Mouse (Mus musculus) brain, adult 10 weeks (tissue): ENCODE measurements around the gene Mpzl1. TPM values are rescaled to one million over a fixed set of nuclear protein-coding genes. Genes with fewer than 3 reads are reported as not detected.

Source experiments
- polyA plus RNA-seq: library from polyadenylated mRNA; stranded (reverse); fragments of 350-450 nt; fragmentation: Illumina TruSeq; extraction: RNeasy Lipid Tissue Mini Kit (QIAGEN cat#74804); gene quantifications from one replicate; pipeline ENCODE4 v1.2.3, GENCODE M21; 2015; ENCODE audit warnings: low read depth, low replicate concordance

Gene Mpzl1
- 31.8 TPM for polyA plus RNA-seq

GRCm38 (mm10) chr1:165634151-165634884 lies at the start of gene Mpzl1:
TSS of gene Mpzl1 (minus strand) at chr1:165634538.

Other genes starting within 250 kb of the Mpzl1 start
- 79.8 TPM for gene Dcaf6, start 174.1 kb downstream of the Mpzl1 start, polyA plus RNA-seq
- gene Mpc2, start 173.9 kb downstream of the Mpzl1 start, polyA plus RNA-seq, result 238 TPM
- 0.77 TPM for gene Adcy10, start 149.4 kb downstream of the Mpzl1 start, polyA plus RNA-seq
- gene Rcsd1, start 75.2 kb upstream of the Mpzl1 start, polyA plus RNA-seq, result 7.3 TPM
- gene Creg1, start 129.2 kb upstream of the Mpzl1 start, polyA plus RNA-seq, result 52.8 TPM
- 0.48 TPM for gene Cd247, start 154.1 kb upstream of the Mpzl1 start, polyA plus RNA-seq